Mouse (Mus musculus): ENCODE results near the gene Rpl36. TPM values are rescaled to one million over a fixed set of nuclear protein-coding genes. Genes with fewer than 3 reads are reported as not detected.
A peak's percentile ranks its signal among the peaks of the same experiment; 100 is the strongest.

The Rpl36 gene
- polyA plus RNA-seq, 1 experiment from 2014 or later: 1,574 TPM

DNA sequence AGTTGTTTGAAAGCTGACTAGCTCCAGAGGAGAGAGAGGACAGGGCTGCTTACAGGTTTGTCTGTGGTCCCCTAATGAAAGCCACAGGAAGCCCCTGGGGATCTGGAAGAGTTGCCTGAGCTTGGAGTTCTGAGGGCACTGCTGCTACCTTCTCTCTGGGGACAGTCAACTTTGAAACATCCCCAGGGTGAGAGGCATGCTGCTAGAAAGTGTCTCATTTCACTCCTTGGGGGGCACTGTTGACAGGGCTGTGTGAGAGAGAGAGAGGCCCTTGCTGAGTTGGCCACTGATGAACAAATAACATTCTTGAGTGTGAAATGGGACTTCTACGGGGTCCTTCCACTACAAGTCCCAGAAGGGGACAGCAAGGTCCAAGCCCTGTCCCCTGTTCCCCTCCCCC lies 25.4 kb upstream of the Rpl36 start:
- Histone ChIP-seq H3K27me3 (replicated peaks) (no peaks in the 10 kb centered on the region), H3K4me1 (peaks cover 42% of the 10 kb centered on the region), H3K27ac (no peak overlapping the region), H3K9me3 (replicated peaks) (no peaks in the 10 kb centered on the region), H3K36me3 (peaks cover 74% of the 10 kb centered on the region), H3K4me3 (peak overlapping the region; percentile 95; the same call in 1 of the 2 replicates), H3K9ac (peak overlapping the region; percentile 32; the same call in 1 of the 2 replicates), H3K4me2 (no peak overlapping the region)
- no peak for ATAC-seq
- 92% methylated on average over 1 of the region's 1 CpGs for WGBS (ENCODE audit: insufficient replicate concordance)

DNA sequence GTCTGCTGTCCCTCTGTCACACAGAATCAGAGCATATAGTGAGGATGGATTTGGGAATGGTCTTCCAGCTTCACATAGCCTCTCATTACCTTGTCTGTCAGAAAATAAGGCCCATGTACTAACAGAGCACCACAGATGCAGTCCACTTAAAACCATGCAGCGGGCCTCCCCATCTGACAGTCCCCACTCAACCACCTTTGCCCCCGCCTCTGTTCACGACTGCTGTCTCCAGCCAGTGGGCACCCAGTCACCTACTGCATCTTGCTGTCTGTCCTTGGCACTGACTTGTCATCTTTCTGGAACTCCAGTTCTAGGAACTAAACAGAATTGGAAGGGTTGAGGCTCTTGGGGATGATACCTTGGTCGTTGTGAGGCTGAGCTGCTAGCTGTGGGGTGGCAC lies 24.3 kb upstream of the Rpl36 start:
- no peak overlapping the region for H3K4me2 ChIP-seq
- no peak for ATAC-seq
- WGBS (ENCODE audit: insufficient replicate concordance): 90% methylated on average over 4 of the region's 4 CpGs

DNA sequence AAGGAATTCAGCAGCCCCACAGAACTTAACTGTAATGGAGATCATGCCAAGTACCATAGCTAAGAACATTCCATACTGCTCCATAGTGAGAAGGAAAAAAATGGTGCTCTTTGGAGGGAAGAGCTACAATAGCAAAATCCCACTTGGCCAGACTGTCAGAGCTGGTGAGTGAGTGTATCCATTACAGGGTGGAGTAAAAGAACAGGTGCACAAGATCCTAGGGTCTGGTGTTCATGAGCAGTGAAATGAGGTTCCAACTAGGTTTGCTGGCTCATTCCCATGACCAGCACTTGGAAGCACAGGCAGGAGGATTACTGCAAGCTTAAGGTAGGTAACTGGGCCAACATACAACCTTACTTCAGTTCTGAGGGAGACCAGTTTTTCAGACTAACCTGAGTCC lies 20.7 kb upstream of the Rpl36 start:
- H3K36me3 ChIP-seq: peaks cover 100% of the 10 kb centered on the region
- no peaks in the 10 kb centered on the region for H3K9me3 ChIP-seq (replicated peaks)
- no peak for ATAC-seq
- H3K27me3 ChIP-seq (replicated peaks): no peaks in the 10 kb centered on the region
- H3K4me2 ChIP-seq: no peak overlapping the region
- H3K9ac ChIP-seq: no peak overlapping the region
- no peak overlapping the region for H3K27ac ChIP-seq
- H3K4me3 ChIP-seq: no peak overlapping the region
- peaks cover 15% of the 10 kb centered on the region for H3K4me1 ChIP-seq

More for the DNA sequence above, 24.3 kb upstream of the Rpl36 start:
- no peaks in the 10 kb centered on the region for H3K27me3 ChIP-seq (replicated peaks)
- H3K36me3 ChIP-seq: peaks cover 80% of the 10 kb centered on the region
- H3K4me3 ChIP-seq: no peak overlapping the region
- H3K9me3 ChIP-seq (replicated peaks): no peaks in the 10 kb centered on the region
- H3K9ac ChIP-seq: no peak overlapping the region
- H3K27ac ChIP-seq: no peak overlapping the region
- H3K4me1 ChIP-seq: peaks cover 33% of the 10 kb centered on the region

DNA sequence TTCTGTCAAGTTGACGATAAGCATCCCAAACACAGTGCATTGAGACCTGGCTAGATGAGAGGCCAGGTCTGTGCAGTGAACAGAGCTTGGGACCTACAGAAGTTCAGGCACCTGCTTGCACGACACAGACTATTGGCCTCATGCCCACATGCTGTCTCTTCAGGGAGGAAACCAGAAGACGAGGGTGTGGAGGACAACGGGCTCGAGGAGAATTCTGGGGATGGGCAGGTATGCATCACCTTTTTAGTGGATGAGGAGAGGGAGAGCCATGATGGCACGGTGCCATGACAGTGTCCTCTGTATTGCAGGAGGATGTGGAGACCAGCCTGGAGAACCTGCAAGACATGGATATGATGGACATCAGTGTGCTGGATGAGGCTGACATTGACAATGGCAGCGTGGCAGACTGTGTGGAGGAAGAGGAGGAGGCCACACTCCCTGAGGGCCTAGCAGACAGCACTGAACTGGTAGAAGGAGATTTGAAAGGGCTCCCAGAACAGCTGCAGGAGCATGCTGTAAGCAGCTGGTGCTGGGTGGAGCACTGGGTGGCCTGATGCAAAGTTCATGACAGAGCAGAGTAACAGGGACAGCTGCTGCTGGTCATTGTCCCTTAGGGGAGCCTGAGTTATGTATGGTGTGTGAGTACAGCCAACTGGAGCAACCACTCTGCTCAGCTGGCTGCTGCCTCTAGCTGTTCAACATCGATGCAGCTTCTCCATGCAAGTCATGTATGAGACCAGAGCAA lies 19.5 kb upstream of the Rpl36 start:
- H3K36me3 ChIP-seq: peaks cover 97% of the 10 kb centered on the region
- no peak for ATAC-seq
- peaks cover 6% of the 10 kb centered on the region; the same call in 1 of the 2 replicates for H3K4me1 ChIP-seq
- H3K4me3 ChIP-seq: no peak overlapping the region
- no peak overlapping the region for H3K4me2 ChIP-seq
- no peaks in the 10 kb centered on the region for H3K9me3 ChIP-seq (replicated peaks)
- no peaks in the 10 kb centered on the region for H3K27me3 ChIP-seq (replicated peaks)
- H3K27ac ChIP-seq: no peak overlapping the region
- WGBS (ENCODE audit: insufficient replicate concordance): 88% methylated on average over 8 of the region's 8 CpGs
- no peak overlapping the region for H3K9ac ChIP-seq

GRCm38 (mm10) chr17:56603186-56604069 lies 9.8 kb upstream of the Rpl36 start:
- Histone ChIP-seq H3K9me3 (replicated peaks) (no peaks in the 10 kb centered on the region), H3K27ac (no peak overlapping the region), H3K27me3 (replicated peaks) (no peaks in the 10 kb centered on the region), H3K4me2 (no peak overlapping the region), H3K9ac (no peak overlapping the region), H3K4me3 (no peak overlapping the region), H3K36me3 (peaks cover 97% of the 10 kb centered on the region), H3K4me1 (peaks cover 11% of the 10 kb centered on the region)
- ATAC-seq: no peak
- 95% methylated on average over 28 of the region's 28 CpGs for WGBS (ENCODE audit: insufficient replicate concordance)

- H3K9me3 ChIP-seq (replicated peaks): no peaks in the 10 kb centered on the region
- H3K4me2 ChIP-seq: no peak overlapping the region
- ATAC-seq: no peak
- WGBS (ENCODE audit: insufficient replicate concordance): 86% methylated on average over 9 of the region's 9 CpGs
- H3K4me3 ChIP-seq: no peak overlapping the region
- peaks cover 94% of the 10 kb centered on the region for H3K36me3 ChIP-seq
- no peaks in the 10 kb centered on the region for H3K27me3 ChIP-seq (replicated peaks)
- H3K27ac ChIP-seq: no peak overlapping the region
- H3K9ac ChIP-seq: no peak overlapping the region
- peaks cover 17% of the 10 kb centered on the region for H3K4me1 ChIP-seq
These were observed 9.2 kb upstream of the Rpl36 start for GRCm38 (mm10) chr17:56604070-56604380.

DNA sequence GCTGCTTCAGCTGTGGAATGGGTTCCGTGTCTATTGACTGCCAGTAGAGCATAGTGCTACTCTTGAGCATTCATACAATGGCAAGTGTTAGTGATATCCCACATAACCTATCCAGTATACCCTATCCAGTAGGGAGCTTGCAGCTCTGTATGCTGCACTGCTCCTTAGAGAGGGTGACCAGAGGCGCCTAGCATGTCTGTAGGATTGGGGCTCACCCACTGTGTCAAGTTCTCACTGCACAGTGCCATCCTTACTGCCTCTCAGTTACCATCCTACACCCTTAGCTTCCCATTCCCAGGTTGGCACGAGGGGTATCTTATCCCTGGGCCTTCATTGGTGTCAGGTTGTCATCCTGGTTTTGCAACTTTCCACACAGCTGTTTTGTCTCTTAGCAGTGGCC lies 8.8 kb upstream of the Rpl36 start:
- Histone ChIP-seq H3K4me3 (no peak overlapping the region), H3K4me1 (peaks cover 19% of the 10 kb centered on the region), H3K9ac (no peak overlapping the region), H3K27me3 (replicated peaks) (no peaks in the 10 kb centered on the region), H3K9me3 (replicated peaks) (no peaks in the 10 kb centered on the region), H3K27ac (no peak overlapping the region), H3K36me3 (peaks cover 90% of the 10 kb centered on the region), H3K4me2 (no peak overlapping the region)
- ATAC-seq: no peak
- 80% methylated on average over 3 of the region's 3 CpGs for WGBS (ENCODE audit: insufficient replicate concordance)

DNA sequence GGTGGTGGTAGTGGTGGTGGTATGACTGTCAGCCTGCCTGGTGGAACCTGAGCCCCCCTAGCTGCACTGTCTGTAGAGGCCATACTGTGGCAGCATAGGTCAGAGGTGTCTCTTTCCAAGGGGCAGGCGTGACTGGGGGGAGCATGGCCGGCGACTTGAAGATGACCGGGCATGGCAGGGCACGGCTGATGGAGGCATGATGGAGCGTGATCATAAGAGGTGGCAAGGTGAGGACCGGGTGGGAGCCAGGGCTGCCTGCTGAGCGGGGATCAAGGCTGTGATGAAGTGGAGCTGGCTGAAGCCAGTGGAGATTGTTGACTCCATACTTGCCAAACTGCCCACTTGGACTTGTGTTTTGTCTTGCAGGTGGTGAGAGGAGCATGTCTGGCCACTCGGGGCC lies 7.8 kb upstream of the Rpl36 start:
- H3K36me3 ChIP-seq: peaks cover 80% of the 10 kb centered on the region
- H3K9me3 ChIP-seq (replicated peaks): no peaks in the 10 kb centered on the region
- no peak overlapping the region for H3K4me3 ChIP-seq
- H3K4me1 ChIP-seq: peaks cover 25% of the 10 kb centered on the region
- no peak overlapping the region for H3K4me2 ChIP-seq
- no peaks in the 10 kb centered on the region for H3K27me3 ChIP-seq (replicated peaks)
- no peak for ATAC-seq
- H3K27ac ChIP-seq: no peak overlapping the region
- no peak overlapping the region for H3K9ac ChIP-seq
- whole genome bisulfite sequencing (ENCODE audit: insufficient replicate concordance): 83% methylated on average over 9 of the region's 9 CpGs

DNA sequence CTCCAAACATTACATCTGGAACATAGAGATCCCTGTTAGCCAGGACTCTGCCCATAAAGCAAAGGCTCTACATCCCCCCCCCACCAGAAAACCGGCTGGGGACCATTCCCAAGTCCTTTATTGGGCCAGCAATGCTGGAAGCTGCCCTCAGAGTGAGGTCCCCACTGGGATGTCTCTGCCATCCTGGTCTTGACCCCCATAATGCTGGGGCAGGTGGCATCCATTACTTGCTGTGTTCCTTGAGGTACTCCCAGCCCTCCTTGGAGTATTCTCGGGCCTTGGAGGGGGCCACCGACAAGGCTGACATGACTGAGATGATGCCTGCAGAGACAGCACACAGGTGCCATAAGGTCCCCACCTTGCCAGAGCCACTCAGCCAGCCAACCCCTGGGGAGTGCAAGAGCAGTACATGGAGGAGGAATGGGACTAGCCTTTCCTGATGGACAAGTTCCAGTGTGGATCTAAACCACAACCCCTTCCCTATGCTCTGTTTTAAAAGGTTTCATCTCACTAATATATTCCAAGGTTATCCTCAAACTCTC lies 5.6 kb upstream of the Rpl36 start:
- ATAC-seq: no peak
- H3K4me2 ChIP-seq: peak overlapping the region; percentile 88
- WGBS (ENCODE audit: insufficient replicate concordance): 82% methylated on average over 3 of the region's 3 CpGs
- H3K4me3 ChIP-seq: no peak overlapping the region
- H3K27me3 ChIP-seq (replicated peaks): no peaks in the 10 kb centered on the region
- H3K9ac ChIP-seq: no peak overlapping the region
- H3K9me3 ChIP-seq (replicated peaks): no peaks in the 10 kb centered on the region
- H3K36me3 ChIP-seq: peaks cover 58% of the 10 kb centered on the region
- H3K4me1 ChIP-seq: peaks cover 47% of the 10 kb centered on the region
- H3K27ac ChIP-seq: 0 out of 2 replicates have a peak overlapping the region, but pooled peaks have one; percentile 3

GRCm38 (mm10) chr17:56608699-56609098 lies 4.5 kb upstream of the Rpl36 start:
- WGBS (ENCODE audit: insufficient replicate concordance): 23% methylated on average over 5 of the region's 5 CpGs
- ATAC-seq: no peak

GRCm38 (mm10) chr17:56609452-56610171 lies 3.6 kb upstream of the Rpl36 start, which contains the start of gene 2410015M20Rik:
Gene 2410015M20Rik, minus strand, starts transcription at chr17:56609771.
- Histone ChIP-seq H3K27ac (peak within 1 kb of the TSS; percentile 83), H3K9ac (peak within 1 kb of the TSS; percentile 82), H3K27me3 (replicated peaks) (no peaks in the 10 kb centered on the region), H3K4me2 (peak within 1 kb of the TSS; percentile 88), H3K9me3 (replicated peaks) (no peaks in the 10 kb centered on the region), H3K4me1 (peaks cover 59% of the 10 kb centered on the region), H3K36me3 (peaks cover 47% of the 10 kb centered on the region), H3K4me3 (peak within 1 kb of the TSS; percentile 73)
- ATAC-seq: peak; percentile 84
- WGBS (ENCODE audit: insufficient replicate concordance): under 1% methylated on average over 44 of the region's 44 CpGs

More at GRCm38 (mm10) chr17:56608699-56609098, 4.5 kb upstream of the Rpl36 start:
- no peaks in the 10 kb centered on the region for H3K27me3 ChIP-seq (replicated peaks)
- peaks cover 47% of the 10 kb centered on the region for H3K36me3 ChIP-seq
- H3K9me3 ChIP-seq (replicated peaks): no peaks in the 10 kb centered on the region
- H3K27ac ChIP-seq: peak overlapping the region; percentile 83
- peak overlapping the region; percentile 73 for H3K4me3 ChIP-seq
- H3K9ac ChIP-seq: peak overlapping the region; percentile 82
- H3K4me2 ChIP-seq: peak overlapping the region; percentile 88
- peaks cover 52% of the 10 kb centered on the region for H3K4me1 ChIP-seq
